Mouse (Mus musculus): ENCODE results near the gene Atn1. TPM values are rescaled to one million over a fixed set of nuclear protein-coding genes. Genes with fewer than 3 reads are reported as not detected.
A peak's percentile ranks its signal among the peaks of the same experiment; 100 is the strongest.

Atn1 gene
- polyA plus RNA-seq, 1 experiment from 2014 or later, result 2.0 TPM

- peaks cover 73% of the 10 kb centered on the region for H3K27me3 ChIP-seq
- peak overlapping the region; percentile 68 for H3K4me2 ChIP-seq
- H3K4me1 ChIP-seq (replicated peaks), result peaks cover 24% of the 10 kb centered on the region
- 3% methylated on average over 9 of the region's 9 CpGs for WGBS (ENCODE audit: insufficient replicate concordance)
- ATAC-seq (ENCODE audit: insufficient read depth), result no peak
- no peaks in the 10 kb centered on the region for H3K9me3 ChIP-seq (replicated peaks)
- peak overlapping the region; percentile 45; the same call in 1 of the 2 replicates for H3K4me3 ChIP-seq (replicated peaks)
- H3K9ac ChIP-seq, result no peak overlapping the region
- H3K36me3 ChIP-seq (replicated peaks), result no peaks in the 10 kb centered on the region
- no peak overlapping the region for H3K27ac ChIP-seq (replicated peaks)
Measured at GRCm38 (mm10) chr6:124768704-124769044, 12.3 kb upstream of the Atn1 start.

- Histone ChIP-seq H3K36me3 (replicated peaks) (no peaks in the 10 kb centered on the region), H3K9ac (no peak overlapping the region), H3K9me3 (replicated peaks) (no peaks in the 10 kb centered on the region), H3K27me3 (peaks cover 77% of the 10 kb centered on the region), H3K4me3 (replicated peaks) (0 out of 2 replicates have a peak overlapping the region, but pooled peaks have one; percentile 45), H3K4me2 (peak overlapping the region; percentile 68), H3K4me1 (replicated peaks) (peaks cover 24% of the 10 kb centered on the region), H3K27ac (replicated peaks) (no peak overlapping the region)
- ATAC-seq (ENCODE audit: insufficient read depth), result no peak
- WGBS (ENCODE audit: insufficient replicate concordance), result 23% methylated on average over 19 of the region's 19 CpGs
Measured at GRCm38 (mm10) chr6:124767920-124768703, 11.8 kb upstream of the Atn1 start.

- 60% methylated on average over 4 of the region's 4 CpGs for WGBS (ENCODE audit: insufficient replicate concordance)
- Histone ChIP-seq H3K9ac (no peak overlapping the region), H3K4me3 (replicated peaks) (no peak overlapping the region), H3K4me2 (no peak overlapping the region), H3K27me3 (peaks cover 81% of the 10 kb centered on the region), H3K9me3 (replicated peaks) (no peaks in the 10 kb centered on the region), H3K4me1 (replicated peaks) (peaks cover 24% of the 10 kb centered on the region), H3K36me3 (replicated peaks) (no peaks in the 10 kb centered on the region), H3K27ac (replicated peaks) (no peak overlapping the region)
- no peak for ATAC-seq (ENCODE audit: insufficient read depth)
Measured at GRCm38 (mm10) chr6:124767536-124767919, 11.2 kb upstream of the Atn1 start.

GRCm38 (mm10) chr6:124765951-124766350, 9.6 kb upstream of the Atn1 start:
- Histone ChIP-seq H3K27me3 (peaks cover 84% of the 10 kb centered on the region), H3K36me3 (replicated peaks) (no peaks in the 10 kb centered on the region), H3K4me1 (replicated peaks) (peaks cover 24% of the 10 kb centered on the region), H3K4me3 (replicated peaks) (no peak overlapping the region), H3K4me2 (no peak overlapping the region), H3K9me3 (replicated peaks) (no peaks in the 10 kb centered on the region), H3K27ac (replicated peaks) (no peak overlapping the region), H3K9ac (no peak overlapping the region)
- 72% methylated on average over 7 of the region's 7 CpGs for WGBS (ENCODE audit: insufficient replicate concordance)
- no peak for ATAC-seq (ENCODE audit: insufficient read depth)

- Histone ChIP-seq H3K27ac (replicated peaks) (no peak overlapping the region), H3K9ac (no peak overlapping the region), H3K36me3 (replicated peaks) (no peaks in the 10 kb centered on the region), H3K4me2 (peak overlapping the region; percentile 42), H3K9me3 (replicated peaks) (no peaks in the 10 kb centered on the region), H3K27me3 (peaks cover 92% of the 10 kb centered on the region), H3K4me3 (replicated peaks) (no peak overlapping the region), H3K4me1 (replicated peaks) (peaks cover 36% of the 10 kb centered on the region)
- no peak for ATAC-seq (ENCODE audit: insufficient read depth)
- WGBS (ENCODE audit: insufficient replicate concordance), result under 1% methylated on average over 5 of the region's 5 CpGs
Measured at GRCm38 (mm10) chr6:124759259-124759658, 2.9 kb upstream of the Atn1 start.

- ATAC-seq (ENCODE audit: insufficient read depth), result no peak
- peak overlapping the region; percentile 42 for H3K4me2 ChIP-seq
- no peak overlapping the region for H3K4me3 ChIP-seq (replicated peaks)
- no peak overlapping the region for H3K27ac ChIP-seq (replicated peaks)
- 23% methylated on average over 2 of the region's 2 CpGs for WGBS (ENCODE audit: insufficient replicate concordance)
- no peaks in the 10 kb centered on the region for H3K9me3 ChIP-seq (replicated peaks)
- H3K4me1 ChIP-seq (replicated peaks), result peaks cover 41% of the 10 kb centered on the region
- no peak overlapping the region for H3K9ac ChIP-seq
- no peaks in the 10 kb centered on the region for H3K36me3 ChIP-seq (replicated peaks)
- peaks cover 96% of the 10 kb centered on the region for H3K27me3 ChIP-seq
Measured at GRCm38 (mm10) chr6:124758849-124759232, 2.5 kb upstream of the Atn1 start.

- Histone ChIP-seq H3K4me1 (replicated peaks) (peaks cover 41% of the 10 kb centered on the region), H3K4me2 (peak overlapping the region; percentile 77; the same call in 1 of the 2 replicates), H3K4me3 (replicated peaks) (no peak overlapping the region), H3K27ac (replicated peaks) (no peak overlapping the region), H3K27me3 (peaks cover 99% of the 10 kb centered on the region), H3K36me3 (replicated peaks) (0 out of 2 replicates have a peak, but pooled peaks cover 1% of the 10 kb centered on the region), H3K9ac (no peak overlapping the region), H3K9me3 (replicated peaks) (no peaks in the 10 kb centered on the region)
- 59% methylated on average over 5 of the region's 5 CpGs for WGBS (ENCODE audit: insufficient replicate concordance)
- no peak for ATAC-seq (ENCODE audit: insufficient read depth)
Measured at GRCm38 (mm10) chr6:124757909-124758848, 1.9 kb upstream of the Atn1 start.

GRCm38 (mm10) chr6:124757351-124757880, 1.1 kb upstream of the Atn1 start:
- H3K4me3 ChIP-seq (replicated peaks), result peak overlapping the region; percentile 65
- 29% methylated on average over 5 of the region's 5 CpGs for WGBS (ENCODE audit: insufficient replicate concordance)
- H3K9me3 ChIP-seq (replicated peaks), result no peaks in the 10 kb centered on the region
- 0 out of 2 replicates have a peak, but pooled peaks cover 5% of the 10 kb centered on the region for H3K36me3 ChIP-seq (replicated peaks)
- H3K4me2 ChIP-seq, result peak overlapping the region; percentile 77
- no peak overlapping the region for H3K9ac ChIP-seq
- ATAC-seq (ENCODE audit: insufficient read depth), result no peak
- no peak overlapping the region for H3K27ac ChIP-seq (replicated peaks)
- peaks cover 41% of the 10 kb centered on the region for H3K4me1 ChIP-seq (replicated peaks)
- peaks cover 96% of the 10 kb centered on the region for H3K27me3 ChIP-seq

GRCm38 (mm10) chr6:124756652-124757350, 477 bp upstream of the Atn1 start:
- H3K36me3 ChIP-seq (replicated peaks), result 0 out of 2 replicates have a peak, but pooled peaks cover 5% of the 10 kb centered on the region
- H3K9ac ChIP-seq, result peak overlapping the region; percentile 58
- H3K4me1 ChIP-seq (replicated peaks), result peaks cover 41% of the 10 kb centered on the region
- H3K4me2 ChIP-seq, result peak overlapping the region; percentile 77
- ATAC-seq (ENCODE audit: insufficient read depth), result peak; percentile 47
- H3K9me3 ChIP-seq (replicated peaks), result no peaks in the 10 kb centered on the region
- H3K27me3 ChIP-seq, result peaks cover 90% of the 10 kb centered on the region
- peak overlapping the region; percentile 74 for H3K27ac ChIP-seq (replicated peaks)
- peak overlapping the region; percentile 65 for H3K4me3 ChIP-seq (replicated peaks)
- 1% methylated on average over 52 of the region's 54 CpGs for WGBS (ENCODE audit: insufficient replicate concordance)

GRCm38 (mm10) chr6:124755306-124755705, 1.0 kb downstream of the Atn1 start:
- Histone ChIP-seq H3K9ac (0 out of 2 replicates have a peak overlapping the region, but pooled peaks have one; percentile 58), H3K36me3 (replicated peaks) (0 out of 2 replicates have a peak, but pooled peaks cover 5% of the 10 kb centered on the region)

More at GRCm38 (mm10) chr6:124755306-124755705, 1.0 kb downstream of the Atn1 start:
- no peak for ATAC-seq (ENCODE audit: insufficient read depth)
- H3K4me1 ChIP-seq (replicated peaks), result peaks cover 41% of the 10 kb centered on the region
- peak overlapping the region; percentile 65 for H3K4me3 ChIP-seq (replicated peaks)
- 19% methylated on average over 3 of the region's 3 CpGs for WGBS (ENCODE audit: insufficient replicate concordance)
- peak overlapping the region; percentile 77 for H3K4me2 ChIP-seq
- no peak overlapping the region for H3K27ac ChIP-seq (replicated peaks)
- H3K27me3 ChIP-seq, result peaks cover 76% of the 10 kb centered on the region
- H3K9me3 ChIP-seq (replicated peaks), result no peaks in the 10 kb centered on the region

All from liver, embryonic 15.5 days (tissue).